ENCODE assay signal across 11 mouse cellular contexts in the genomic region with DNA sequence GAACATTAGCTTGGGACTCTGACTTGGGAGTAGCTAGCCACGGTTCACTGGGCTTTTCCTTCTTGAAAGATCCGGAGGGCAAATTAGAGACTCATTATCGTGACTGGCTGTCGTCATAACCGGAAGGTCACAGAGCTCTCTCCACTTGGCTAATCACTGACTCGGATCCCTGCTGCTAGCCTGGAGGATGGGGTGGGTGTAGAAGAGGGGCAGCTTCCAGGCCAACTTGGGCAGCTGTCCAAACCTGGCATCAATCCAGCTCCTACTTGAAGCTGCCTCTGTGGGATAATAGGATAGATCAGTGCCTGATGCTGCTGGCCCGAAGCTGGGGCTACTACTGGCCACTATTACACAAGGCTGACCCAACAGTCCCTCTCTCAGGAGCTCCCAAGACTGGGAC. TPM values are rescaled to one million over a fixed set of nuclear protein-coding genes. Genes with fewer than 3 reads are reported as not detected.
DNase-seq lines count a peak whose midpoint lies in the region; ATAC-seq and TF ChIP-seq lines count a peak whose summit lies in the region.
"Had no signal": no experiment of that assay in that cellular context is flagged by ENCODE, and none has a peak within 500 bp of the region (broad histone marks: within the 10 kb centered on the region; RNA-seq: fewer than 3 reads in every experiment).

No protein-coding gene starts in this region.

- 27% methylated on average over 7 of the region's 7 CpGs for WGBS in kidney, postnatal 0 days
- WGBS in intestine, postnatal 0 days: 67% methylated on average over 7 of the region's 7 CpGs

- peak; percentile 31 to 32 for DNase-seq in frontal cortex, postnatal 36 days (ENCODE audit: low spot score in 2 of 2)
- DNase-seq in frontal cortex, postnatal 25 days (ENCODE audit: low spot score in 2 of 2): no peak
- DNase-seq in adrenal gland, adult 2 months: peak; percentile 66
- DNase-seq in heart, adult 18-20 months: peak; percentile 63 to 67
- DNase-seq in kidney, postnatal 0 days (ENCODE audit: low spot score): peak; percentile 72
- DNase-seq in retina, postnatal 1 day: peak; percentile 97

- no peak overlapping the region for H3K4me3 ChIP-seq in kidney, postnatal 0 days (replicated peaks; ENCODE audit: low read depth, low read length)
- no peak overlapping the region for H3K4me3 ChIP-seq in intestine, postnatal 0 days (ENCODE audit: low read depth, low read length)

- H3K9me3 ChIP-seq in kidney, postnatal 0 days (replicated peaks; ENCODE audit: low read length): no peaks in the 10 kb centered on the region
- H3K9me3 ChIP-seq in intestine, postnatal 0 days (ENCODE audit: control insufficient read depth): 0 out of 2 replicates have a peak, but pooled peaks cover 7% of the 10 kb centered on the region

- no peak overlapping the region; the same call in 1 of the 2 replicates for H3K27ac ChIP-seq in kidney, postnatal 0 days
- no peak overlapping the region for H3K27ac ChIP-seq in intestine, postnatal 0 days (ENCODE audit: low read depth, low read length)

- H3K4me2 ChIP-seq in kidney, postnatal 0 days (ENCODE audit: low read length): no peak overlapping the region
- no peak overlapping the region for H3K4me2 ChIP-seq in intestine, postnatal 0 days (replicated peaks; ENCODE audit: low read depth)

- no peaks in the 10 kb centered on the region for H3K4me1 ChIP-seq in kidney, postnatal 0 days (replicated peaks; ENCODE audit: insufficient read depth, low read length)
- H3K4me1 ChIP-seq in intestine, postnatal 0 days (replicated peaks; ENCODE audit: control insufficient read depth, insufficient read depth, low read length): no peaks in the 10 kb centered on the region

- H3K36me3 ChIP-seq in kidney, postnatal 0 days (ENCODE audit: insufficient read depth, low read length): no peaks in the 10 kb centered on the region
- no peaks in the 10 kb centered on the region for H3K36me3 ChIP-seq in intestine, postnatal 0 days (ENCODE audit: control insufficient read depth, insufficient read depth)

- no peak overlapping the region for H3K9ac ChIP-seq in kidney, postnatal 0 days (ENCODE audit: low read depth, low read length)
- H3K9ac ChIP-seq in intestine, postnatal 0 days (ENCODE audit: low read depth, low read length): no peak overlapping the region

- TF ChIP-seq CTCF in kidney, postnatal 0 days (IDR thresholded peaks at IDR 0.05; ENCODE audit: low read depth): no peak
- TF ChIP-seq CTCF in intestine, postnatal 0 days (IDR thresholded peaks at IDR 0.05; ENCODE audit: low read depth): no peak

- no peaks in the 10 kb centered on the region for H3K27me3 ChIP-seq in kidney, postnatal 0 days (ENCODE audit: insufficient read depth, low read length)
- H3K27me3 ChIP-seq in intestine, postnatal 0 days (replicated peaks; ENCODE audit: control insufficient read depth, insufficient read depth, low read length): no peaks in the 10 kb centered on the region

- ATAC-seq in kidney, postnatal 0 days (replicated peaks; ENCODE audit: low FRiP score, low read depth): peak; percentile 93
- no peak for ATAC-seq in monocyte, adult 5-6 weeks (replicated peaks; ENCODE audit: insufficient number of reproducible peaks, low FRiP score, low TSS enrichment, poor library complexity, severe bottlenecking)
- no peak for ATAC-seq in intestine, postnatal 0 days

RNA-seq across cellular contexts. Expression of gene Vash2, which starts 16.5 kb away (rescaled TPM):
- under 1 TPM; 0.17 to 0.24 TPM for total RNA-seq in adrenal gland, adult 2 months (2021)
- 0.17 and 1.1 TPM in 2 replicates for polyA plus RNA-seq in adrenal gland, adult 2 months (2012; rRNA removed)
- under 1 TPM; 0.20 to 0.33 TPM for total RNA-seq in heart, adult 18-20 months (2021)
- 14.0 and 15.7 TPM in 2 replicates for polyA plus RNA-seq in kidney, postnatal 0 days (2015; fragmentation: Nextera tagmentation; extraction: Ambion mirVana)
- total RNA-seq in monocyte, adult 5-6 weeks (2017): 0.64 TPM in 1 of 3 replicates, not detected in the others
- 3.5 and 3.9 TPM in 2 replicates for polyA plus RNA-seq in intestine, postnatal 0 days (2015; fragmentation: Nextera tagmentation; extraction: Ambion mirVana)

RNA-seq across cellular contexts. Expression of gene Flvcr1, which starts 30.4 kb away (rescaled TPM):
- total RNA-seq in adrenal gland, adult 2 months (2021): 10 to 100 TPM in 1 of 2 experiments, 1 to 10 TPM in 1; 9.5 to 16.8 TPM
- polyA plus RNA-seq in adrenal gland, adult 2 months (2012; rRNA removed): 20.7 and 27.7 TPM in 2 replicates
- total RNA-seq in heart, adult 18-20 months (2021): 1 to 10 TPM; 3.4 to 4.1 TPM
- polyA plus RNA-seq in kidney, postnatal 0 days (2015; fragmentation: Nextera tagmentation; extraction: Ambion mirVana): 7.5 and 7.9 TPM in 2 replicates
- 43.6 to 66.2 TPM (median 54.3 TPM) in 3 replicates for total RNA-seq in monocyte, adult 5-6 weeks (2017)
- polyA plus RNA-seq in intestine, postnatal 0 days (2015; fragmentation: Nextera tagmentation; extraction: Ambion mirVana): 57.4 and 65.5 TPM in 2 replicates

RNA-seq across cellular contexts. Expression of gene Spata45, which starts 40.9 kb away (rescaled TPM):
- not detected for total RNA-seq in adrenal gland, adult 2 months (2021)
- not detected in 2 replicates for polyA plus RNA-seq in adrenal gland, adult 2 months (2012; rRNA removed)
- total RNA-seq in heart, adult 18-20 months (2021): not detected
- polyA plus RNA-seq in kidney, postnatal 0 days (2015; fragmentation: Nextera tagmentation; extraction: Ambion mirVana): not detected in 2 replicates
- total RNA-seq in monocyte, adult 5-6 weeks (2017): not detected in 3 replicates
- polyA plus RNA-seq in intestine, postnatal 0 days (2015; fragmentation: Nextera tagmentation; extraction: Ambion mirVana): 1.1 TPM in 2 replicates
- total RNA-seq: common myeloid progenitor, adult 5-6 weeks had no signal
- polyA plus RNA-seq: large intestine, adult 2 months; stomach, embryonic 14.5 days had no signal

Comparison
In these comparisons a context has a peak if more than half of its experiments do, and no peak if none do; other contexts are left out.
1. DNase-seq: peak in frontal cortex, postnatal 36 days (2 of 2), adrenal gland, adult 2 months (single experiment), heart, adult 18-20 months (2 of 2), kidney, postnatal 0 days (single experiment) and retina, postnatal 1 day (single experiment); none in frontal cortex, postnatal 25 days (0 of 2).